Mouse (Mus musculus) spleen, adult 2 months (tissue): ENCODE results near the gene Pias4.

ENCODE experiments used
- CTCF ChIP-seq: fragments of 200-500 bp; IDR thresholded peaks from 2 replicates; pipeline ENCODE4 v1.5.1; 2011; ENCODE audit warnings: mild to moderate bottlenecking, inconsistent platforms; ENCODE audit not compliant: insufficient read depth, insufficient read length, insufficient replicate concordance; ENCODE audit errors: extremely low read depth
- POLR2A ChIP-seq: fragments of 200-500 bp; IDR thresholded peaks from 2 replicates; pipeline ENCODE4 v1.6.1; 2011; ENCODE audit warnings: low read depth, low read length, inconsistent platforms

- TF ChIP-seq CTCF (no peak), POLR2A (peak; percentile 72)
Measured at GRCm38 (mm10) chr10:81167200-81168086, at the start of gene Pias4.
